ENCODE assay signal across 26 mouse cellular contexts in genomic region chr16:45297806-45298205, GRCm38 (mm10).
"Had no signal": no experiment of that assay in that cellular context is flagged by ENCODE, and none has a peak within 500 bp of the region (broad histone marks: within the 10 kb centered on the region; RNA-seq: fewer than 3 reads in every experiment).

No protein-coding gene starts in this region.

- H3K4me2 ChIP-seq: heart, embryonic 12.5 days; hindbrain, embryonic 12.5 days; hindbrain, embryonic 14.5 days; intestine, embryonic 15.5 days; limb, embryonic 13.5 days; liver, embryonic 11.5 days; liver, embryonic 13.5 days; liver, embryonic 15.5 days had no signal

- H3K4me1 ChIP-seq: heart, embryonic 10.5 days; heart, embryonic 12.5 days; hindbrain, embryonic 10.5 days; hindbrain, embryonic 12.5 days; intestine, embryonic 15.5 days; limb, embryonic 13.5 days; liver, embryonic 13.5 days; liver, embryonic 15.5 days had no signal

- H3K27me3 ChIP-seq: heart, embryonic 12.5 days; hindbrain, embryonic 12.5 days; intestine, embryonic 15.5 days; limb, embryonic 13.5 days; liver, embryonic 13.5 days; liver, embryonic 15.5 days had no signal

- H3K36me3 ChIP-seq: heart, embryonic 10.5 days; heart, embryonic 12.5 days; hindbrain, embryonic 10.5 days; hindbrain, embryonic 12.5 days; intestine, embryonic 15.5 days; limb, embryonic 13.5 days; liver, embryonic 13.5 days; liver, embryonic 15.5 days had no signal

- H3K9ac ChIP-seq: heart, embryonic 12.5 days; hindbrain, embryonic 12.5 days; hindbrain, embryonic 14.5 days; intestine, embryonic 15.5 days; limb, embryonic 13.5 days; liver, embryonic 13.5 days; liver, embryonic 15.5 days had no signal

- ATAC-seq: hindbrain, embryonic 16.5 days; inflammation-experienced regulatory T-cells, adult 6 months; intestine, embryonic 15.5 days; intestine, postnatal 0 days had no signal

- DNase-seq: gastrocnemius, adult 2 months; gastrocnemius, postnatal 10 days; gastrocnemius, postnatal 25 days; heart, adult 18-20 months; heart, postnatal 10 days; heart, postnatal 4 days; kidney, adult 18-20 months; kidney, adult 8-10 months; kidney, postnatal 10 days; kidney, postnatal 36 days; layer of hippocampus, adult 9-11 months; layer of hippocampus, postnatal 36 days; liver; liver, embryonic 13.5 days had no signal

- H3K4me3 ChIP-seq: gastrocnemius, adult 2 months; heart, embryonic 10.5 days; heart, embryonic 12.5 days; hindbrain, embryonic 10.5 days; hindbrain, embryonic 12.5 days; intestine, embryonic 15.5 days; limb, embryonic 13.5 days; liver, embryonic 13.5 days; liver, embryonic 15.5 days had no signal

- H3K27ac ChIP-seq: gastrocnemius, adult 2 months; heart, embryonic 10.5 days; hindbrain, embryonic 10.5 days; hindbrain, embryonic 12.5 days; hindbrain, embryonic 14.5 days; intestine, embryonic 15.5 days; limb, embryonic 13.5 days; liver, embryonic 13.5 days; liver, embryonic 15.5 days had no signal

- H3K9me3 ChIP-seq: heart, embryonic 10.5 days; heart, embryonic 12.5 days; hindbrain, embryonic 10.5 days; hindbrain, embryonic 12.5 days; intestine, embryonic 15.5 days; limb, embryonic 13.5 days; liver, embryonic 13.5 days; liver, embryonic 15.5 days had no signal
